Mouse (Mus musculus) frontal cortex, postnatal 14 days (tissue): ENCODE measurements around the gene Psmg3.

Experiments
- DNase-seq, 2 experiments: peaks; one replicate each; pipeline ENCODE4 v3.0.0; 2022; ENCODE audit warnings: low spot score in 2 of 2

Gene Psmg3

GRCm38 (mm10) chr5:139794137-139794536 lies 32.5 kb downstream of the Psmg3 start:
- DNase-seq, result no peak

- no peak for DNase-seq
These were observed 33.2 kb downstream of the Psmg3 start for GRCm38 (mm10) chr5:139793338-139794089.

GRCm38 (mm10) chr5:139792966-139793337 lies 33.7 kb downstream of the Psmg3 start:
- DNase-seq, result no peak

GRCm38 (mm10) chr5:139792159-139792775 lies 34.4 kb downstream of the Psmg3 start:
- no peak for DNase-seq

- peak; percentile 89 to 93 for DNase-seq
These were observed 35.2 kb downstream of the Psmg3 start, which contains the start of gene Mafk for GRCm38 (mm10) chr5:139791227-139792158. Mafk (plus strand) TSS chr5:139791513.

- DNase-seq, result no peak
These were observed 37.2 kb downstream of the Psmg3 start for GRCm38 (mm10) chr5:139789466-139789865.

GRCm38 (mm10) chr5:139781406-139781805 lies 45.3 kb downstream of the Psmg3 start:
- DNase-seq, result no peak

- DNase-seq, result no peak
These were observed 49.7 kb downstream of the Psmg3 start for GRCm38 (mm10) chr5:139776966-139777365.

GRCm38 (mm10) chr5:139775216-139775926 lies 51.3 kb downstream of the Psmg3 start, which contains the start of gene Ints1:
Ints1 (minus strand) TSS chr5:139775674.
- DNase-seq, result peak; percentile 91 to 97
